Mouse (Mus musculus) forebrain, embryonic 16.5 days (tissue): ENCODE data around the gene Ndufa13. TPM values are rescaled to one million over a fixed set of nuclear protein-coding genes. Genes with fewer than 3 reads are reported as not detected.
A peak's percentile ranks its signal among the peaks of the same experiment; 100 is the strongest.

Experiments used
- ATAC-seq: fragments of 200-750 bp; cut with Nextera tagmentation; 2 replicates; pipeline ENCODE4 v1.8.0; 2017; ENCODE audit warnings: mild to moderate bottlenecking, moderate library complexity
- H3K27ac ChIP-seq: fragments of 300-500 bp; sonication (generic); 2 replicates; pipeline ENCODE4 v1.5.1; 2014; ENCODE audit warnings: low read length, control low read depth
- H3K27me3 ChIP-seq: fragments of 300-500 bp; sonication (generic); replicated peaks from 2 replicates; pipeline ENCODE4 v1.6.1; 2014; ENCODE audit warnings: low read length; ENCODE audit not compliant: control insufficient read depth, insufficient read depth
- H3K36me3 ChIP-seq: fragments of 300-500 bp; sonication (generic); 2 replicates; pipeline ENCODE4 v1.6.1; 2014; ENCODE audit not compliant: control insufficient read depth, insufficient read depth
- H3K4me1 ChIP-seq: fragments of 300-500 bp; sonication (generic); replicated peaks from 2 replicates; pipeline ENCODE4 v1.6.1; 2014; ENCODE audit warnings: low read length; ENCODE audit not compliant: control insufficient read depth, insufficient read depth
- H3K4me2 ChIP-seq: fragments of 300-500 bp; sonication (generic); 2 replicates; pipeline ENCODE4 v1.6.1; 2014; ENCODE audit warnings: mild to moderate bottlenecking, low read length, control low read depth
- H3K4me3 ChIP-seq: fragments of 300-500 bp; sonication (generic); replicated peaks from 2 replicates; pipeline ENCODE4 v1.5.1; 2014; ENCODE audit warnings: mild to moderate bottlenecking, low read length, control low read depth
- H3K9ac ChIP-seq: fragments of 300-500 bp; sonication (generic); replicated peaks from 2 replicates; pipeline ENCODE4 v1.6.1; 2014; ENCODE audit warnings: low read depth, low read length, control low read depth
- H3K9me3 ChIP-seq: fragments of 300-500 bp; sonication (generic); 2 replicates; pipeline ENCODE4 v1.6.1; 2016; ENCODE audit warnings: low read length; ENCODE audit not compliant: control insufficient read depth
- WGBS: fragments of 180-500 bp; shearing (Covaris S2); extraction: QIAGEN DNeasy Blood & Tissue Kit; methylation state at CpG from one replicate; pipeline ENCODE4 v1.1.7; 2014; 5-methylcytosine and 5-hydroxymethylcytosine counted together
- polyA plus RNA-seq: library from polyadenylated mRNA; unstranded; fragments of >200 nt; fragmentation: Nextera tagmentation; extraction: Ambion mirVana; gene quantifications from 2 replicates; pipeline ENCODE4 v1.2.1, GENCODE M21; 2015

Ndufa13 gene
- polyA plus RNA-seq, 1 experiment from 2014 or later = 144 TPM

DNA sequence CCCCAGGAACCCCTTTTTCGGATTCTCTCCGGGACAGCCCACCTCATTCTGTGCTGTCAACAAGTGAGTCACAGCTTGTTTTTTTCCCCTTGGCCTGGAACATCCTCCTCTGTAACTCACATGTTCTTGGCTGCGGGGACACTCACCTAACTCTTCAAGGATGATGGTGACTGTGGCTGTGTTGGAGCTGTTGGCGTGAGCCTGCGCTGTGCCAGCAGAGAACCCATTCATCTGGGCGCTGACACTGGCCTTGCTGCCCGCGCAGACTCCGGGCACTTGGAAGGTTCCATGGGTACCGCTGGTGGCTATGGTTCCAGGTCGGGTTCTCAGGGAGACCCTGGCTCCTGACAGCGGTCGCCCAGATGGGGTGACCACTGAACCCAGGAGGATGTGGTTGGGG, 18.2 kb downstream of the Ndufa13 start:
- peaks cover 93% of the 10 kb centered on the region for H3K27me3 ChIP-seq
- no peak overlapping the region for H3K9ac ChIP-seq
- H3K4me2 ChIP-seq = no peak overlapping the region
- no peak overlapping the region for H3K27ac ChIP-seq
- no peaks in the 10 kb centered on the region for H3K9me3 ChIP-seq
- WGBS = 55% methylated on average over 13 of the region's 13 CpGs
- H3K36me3 ChIP-seq = no peaks in the 10 kb centered on the region
- no peak overlapping the region for H3K4me3 ChIP-seq
- peaks cover 40% of the 10 kb centered on the region for H3K4me1 ChIP-seq
- no peak for ATAC-seq

DNA sequence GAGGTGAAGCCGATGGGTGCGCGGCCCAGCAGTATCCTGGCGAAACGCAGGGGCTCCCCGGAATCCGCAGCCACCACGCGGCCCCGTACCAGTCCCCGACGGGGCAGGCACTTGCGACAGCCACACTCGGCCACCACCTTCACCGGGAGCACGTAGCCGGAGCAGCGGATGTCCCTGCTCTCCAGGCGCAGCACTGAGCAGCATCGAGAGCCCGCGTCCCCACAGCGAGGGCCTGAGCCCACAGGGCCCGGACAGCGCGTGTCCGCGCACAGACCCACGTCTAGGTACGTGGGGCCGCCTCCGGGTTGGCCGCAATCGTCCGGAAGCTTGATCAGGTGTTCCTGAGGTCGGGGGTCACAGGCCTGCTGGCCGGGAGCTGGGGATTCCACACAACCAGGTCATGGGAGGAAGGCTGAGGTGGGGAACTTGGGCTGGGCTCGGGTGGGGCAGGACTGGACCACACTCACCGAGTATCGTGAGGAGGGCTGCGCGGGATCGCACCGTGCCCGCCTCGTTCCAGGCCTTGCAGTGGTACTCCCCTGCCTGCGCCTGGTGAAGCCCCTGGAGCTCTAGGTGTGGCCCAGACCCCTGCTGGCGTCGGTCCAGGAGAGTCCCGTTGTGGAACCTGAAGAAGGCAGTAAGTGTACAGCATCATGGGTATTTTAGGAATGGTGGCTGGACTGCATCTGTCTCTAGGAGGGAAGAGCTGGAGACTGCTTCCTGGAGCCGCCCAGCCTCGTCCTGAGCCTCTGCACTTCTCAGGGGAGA, 19.3 kb downstream of the Ndufa13 start:
- peak overlapping the region; percentile 57 for H3K4me2 ChIP-seq
- H3K36me3 ChIP-seq = no peaks in the 10 kb centered on the region
- peaks cover 86% of the 10 kb centered on the region for H3K27me3 ChIP-seq
- peak overlapping the region; percentile 44 for H3K4me3 ChIP-seq
- H3K9ac ChIP-seq = no peak overlapping the region
- H3K4me1 ChIP-seq = peaks cover 30% of the 10 kb centered on the region
- H3K9me3 ChIP-seq = no peaks in the 10 kb centered on the region
- WGBS = 9% methylated on average over 51 of the region's 52 CpGs
- no peak for ATAC-seq
- no peak overlapping the region for H3K27ac ChIP-seq

DNA sequence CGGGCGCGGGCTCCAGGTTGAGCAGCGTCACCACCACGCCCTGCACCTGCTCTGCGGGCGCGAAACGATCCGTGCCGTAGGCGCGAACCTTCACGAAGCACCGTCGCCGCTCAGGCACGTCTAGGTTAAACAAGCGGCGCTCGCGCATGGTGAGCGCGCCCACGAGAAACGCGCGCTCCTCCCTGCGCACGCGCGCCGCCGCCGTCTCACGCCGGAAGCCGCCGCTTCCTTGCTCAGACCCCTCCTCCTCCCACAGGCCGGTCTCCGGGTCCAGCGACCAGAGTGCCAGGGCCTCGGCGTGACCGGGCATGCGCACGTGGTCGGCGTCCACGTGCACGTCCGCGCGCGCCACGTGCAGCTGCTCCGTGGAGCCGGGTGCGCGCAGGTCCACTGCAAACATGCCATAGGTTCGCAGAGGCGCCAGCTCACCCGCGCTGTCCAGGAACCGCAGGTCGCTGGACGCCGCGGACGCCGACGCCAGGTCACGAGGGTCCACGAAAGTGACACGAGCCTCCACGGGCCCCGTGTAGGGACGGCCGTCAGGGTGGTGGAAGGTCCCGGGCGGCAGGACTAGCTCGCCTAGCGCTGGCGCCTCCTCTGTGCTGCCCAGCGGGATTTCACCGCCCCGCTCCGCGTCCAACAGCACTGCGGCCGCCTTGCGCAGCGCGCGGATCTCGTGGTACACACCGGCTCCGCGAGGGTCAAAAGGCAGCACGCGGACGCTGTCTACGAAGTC, 20.2 kb downstream of the Ndufa13 start:
- H3K9me3 ChIP-seq = no peaks in the 10 kb centered on the region

DNA sequence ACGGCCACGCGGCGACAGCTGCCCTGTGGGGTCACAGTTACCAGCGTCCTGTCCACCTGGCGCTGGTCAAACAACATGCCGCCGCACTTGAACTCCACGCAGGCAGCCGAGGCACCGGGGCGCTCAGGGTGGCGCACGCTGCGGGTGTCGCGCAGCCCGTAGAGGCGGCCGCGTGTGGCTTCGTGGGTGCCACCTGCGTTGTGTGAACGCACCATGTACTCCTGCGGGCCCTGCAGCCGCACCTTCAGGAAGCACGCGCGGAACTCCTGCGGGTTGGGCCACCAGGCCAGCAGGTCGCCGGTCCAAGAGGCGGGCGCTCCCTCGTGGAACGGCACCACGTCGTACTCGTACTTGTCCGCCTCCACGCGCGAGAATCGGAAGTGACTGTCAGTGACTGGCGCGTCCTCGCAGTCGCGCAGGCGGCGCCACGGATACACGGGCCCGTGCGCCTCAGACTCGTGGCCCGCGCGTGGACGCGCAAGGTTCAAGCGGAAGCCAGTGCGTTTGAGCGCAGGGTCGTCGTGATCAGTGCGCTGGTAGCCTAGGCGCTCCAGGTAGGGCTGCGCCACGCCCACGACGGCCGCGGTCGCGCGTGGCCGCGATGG, 21.0 kb downstream of the Ndufa13 start:
- peak overlapping the region; percentile 57 for H3K4me2 ChIP-seq
- WGBS = 18% methylated on average over 79 of the region's 79 CpGs
- H3K9me3 ChIP-seq = no peaks in the 10 kb centered on the region
- peaks cover 16% of the 10 kb centered on the region for H3K4me1 ChIP-seq
- no peaks in the 10 kb centered on the region for H3K36me3 ChIP-seq
- peaks cover 73% of the 10 kb centered on the region for H3K27me3 ChIP-seq
- no peak overlapping the region for H3K27ac ChIP-seq
- peak; percentile 9 for ATAC-seq
- H3K4me3 ChIP-seq = peak overlapping the region; percentile 44
- peak overlapping the region; percentile 55 for H3K9ac ChIP-seq

More for the DNA sequence above, 20.2 kb downstream of the Ndufa13 start:
- 4% methylated on average over 102 of the region's 103 CpGs for WGBS
- Histone ChIP-seq H3K9ac (peak overlapping the region; percentile 55), H3K27ac (no peak overlapping the region), H3K27me3 (peaks cover 80% of the 10 kb centered on the region), H3K4me3 (peak overlapping the region; percentile 44), H3K4me2 (peak overlapping the region; percentile 57), H3K4me1 (peaks cover 22% of the 10 kb centered on the region), H3K36me3 (no peaks in the 10 kb centered on the region)
- peak; percentile 66 for ATAC-seq

DNA sequence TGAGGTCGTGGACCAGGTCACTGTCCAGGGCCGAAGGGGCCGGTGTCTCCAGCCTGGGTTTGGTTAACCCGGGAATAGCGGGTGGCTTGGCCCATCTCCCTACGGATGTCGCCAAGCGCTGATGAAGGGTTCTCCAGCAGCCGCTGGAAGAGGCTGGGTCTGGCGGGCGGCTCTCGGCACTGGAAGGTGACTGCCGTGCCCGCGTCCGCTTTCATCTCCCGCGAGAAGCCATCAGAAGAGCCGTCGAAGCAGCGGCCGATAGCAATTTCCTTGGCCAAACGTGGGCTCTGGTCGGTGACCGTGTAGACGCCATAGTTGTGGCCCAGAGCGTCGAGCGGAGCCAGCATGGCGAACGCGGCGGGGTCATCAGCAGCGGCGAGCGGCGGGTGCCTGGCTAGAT, 21.5 kb downstream of the Ndufa13 start:
- Histone ChIP-seq H3K4me2 (peak overlapping the region; percentile 57), H3K27ac (no peak overlapping the region), H3K36me3 (no peaks in the 10 kb centered on the region), H3K9ac (0 out of 2 replicates have a peak overlapping the region, but pooled peaks have one; percentile 13), H3K4me1 (peaks cover 16% of the 10 kb centered on the region), H3K27me3 (peaks cover 68% of the 10 kb centered on the region), H3K9me3 (no peaks in the 10 kb centered on the region), H3K4me3 (peak overlapping the region; percentile 44)
- 9% methylated on average over 37 of the region's 37 CpGs for WGBS
- ATAC-seq = no peak

DNA sequence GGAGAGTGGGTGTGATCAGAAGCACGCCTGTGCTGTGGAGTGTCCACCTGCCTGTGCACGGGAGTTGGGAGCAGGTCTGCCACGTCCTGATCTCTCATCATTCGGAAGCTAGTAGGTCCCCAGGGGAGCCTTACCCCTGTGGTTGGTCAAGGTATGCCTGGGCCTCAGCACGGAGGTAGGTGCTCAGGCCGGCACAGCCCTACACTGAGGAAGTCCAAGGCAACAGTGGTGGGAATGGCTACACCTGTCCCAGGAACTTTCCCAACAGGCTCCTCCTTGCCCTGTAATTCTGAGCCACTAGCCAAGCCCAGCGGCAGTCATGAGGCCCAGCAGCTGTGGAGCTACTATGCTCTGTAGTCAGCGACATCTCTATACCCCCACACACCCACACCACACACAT, 22.7 kb downstream of the Ndufa13 start:
- H3K4me2 ChIP-seq = no peak overlapping the region
- H3K27me3 ChIP-seq = peaks cover 56% of the 10 kb centered on the region
- H3K27ac ChIP-seq = no peak overlapping the region
- H3K36me3 ChIP-seq = no peaks in the 10 kb centered on the region
- no peaks in the 10 kb centered on the region for H3K9me3 ChIP-seq
- ATAC-seq = no peak
- H3K4me3 ChIP-seq = no peak overlapping the region
- no peak overlapping the region for H3K9ac ChIP-seq
- whole genome bisulfite sequencing = 63% methylated on average over 8 of the region's 8 CpGs
- H3K4me1 ChIP-seq = peaks cover 13% of the 10 kb centered on the region

DNA sequence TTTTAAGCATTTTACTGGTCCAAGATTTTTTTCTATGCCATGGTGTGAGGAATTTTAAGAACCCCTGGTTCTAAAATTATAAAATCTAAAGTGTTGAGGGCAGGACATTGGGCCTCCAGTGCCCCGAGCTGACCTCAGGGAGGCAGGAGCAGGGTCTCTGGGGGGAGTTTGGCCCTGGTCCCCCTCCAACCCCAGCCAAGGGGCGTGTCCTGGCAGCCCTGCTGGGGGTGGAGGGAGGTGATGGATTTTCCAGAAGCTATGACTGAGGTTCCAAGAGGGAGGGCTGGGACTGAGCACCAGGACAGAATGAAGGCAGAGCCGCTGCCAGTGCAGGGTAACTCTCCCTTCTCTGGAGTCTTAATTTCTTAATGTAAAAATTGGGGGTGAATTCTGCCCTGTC, 24.4 kb downstream of the Ndufa13 start:
- Histone ChIP-seq H3K27ac (no peak overlapping the region), H3K4me2 (no peak overlapping the region), H3K9me3 (no peaks in the 10 kb centered on the region), H3K9ac (no peak overlapping the region), H3K36me3 (no peaks in the 10 kb centered on the region), H3K4me1 (peaks cover 13% of the 10 kb centered on the region), H3K27me3 (peaks cover 39% of the 10 kb centered on the region), H3K4me3 (no peak overlapping the region)
- ATAC-seq = no peak
- 54% methylated on average over 3 of the region's 3 CpGs for WGBS

DNA sequence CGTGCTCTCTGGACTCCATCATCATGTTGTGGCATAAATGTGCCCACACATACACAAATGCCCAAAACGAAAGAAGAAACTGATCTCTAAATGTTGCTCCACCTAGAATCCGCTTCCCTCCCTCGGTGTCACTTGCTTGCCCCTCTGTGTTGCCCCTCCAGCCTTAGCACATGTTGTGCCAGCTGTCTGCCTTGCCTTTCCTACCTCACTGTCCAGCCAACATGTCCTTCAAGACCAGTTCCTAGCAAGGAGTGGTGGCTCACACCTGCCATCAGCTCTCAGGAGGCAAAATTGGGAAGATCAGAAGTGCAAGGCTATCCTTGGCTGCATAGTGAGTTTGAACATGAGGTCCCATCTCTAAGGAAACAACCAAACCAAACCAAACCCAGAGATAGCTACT, 25.0 kb downstream of the Ndufa13 start:
- no peaks in the 10 kb centered on the region for H3K36me3 ChIP-seq
- peaks cover 12% of the 10 kb centered on the region for H3K4me1 ChIP-seq
- peaks cover 33% of the 10 kb centered on the region for H3K27me3 ChIP-seq
- no peak overlapping the region for H3K9ac ChIP-seq
- WGBS = 90% methylated on average over 4 of the region's 4 CpGs
- no peak overlapping the region for H3K4me3 ChIP-seq
- H3K27ac ChIP-seq = no peak overlapping the region
- ATAC-seq = no peak
- H3K4me2 ChIP-seq = no peak overlapping the region
- H3K9me3 ChIP-seq = no peaks in the 10 kb centered on the region

DNA sequence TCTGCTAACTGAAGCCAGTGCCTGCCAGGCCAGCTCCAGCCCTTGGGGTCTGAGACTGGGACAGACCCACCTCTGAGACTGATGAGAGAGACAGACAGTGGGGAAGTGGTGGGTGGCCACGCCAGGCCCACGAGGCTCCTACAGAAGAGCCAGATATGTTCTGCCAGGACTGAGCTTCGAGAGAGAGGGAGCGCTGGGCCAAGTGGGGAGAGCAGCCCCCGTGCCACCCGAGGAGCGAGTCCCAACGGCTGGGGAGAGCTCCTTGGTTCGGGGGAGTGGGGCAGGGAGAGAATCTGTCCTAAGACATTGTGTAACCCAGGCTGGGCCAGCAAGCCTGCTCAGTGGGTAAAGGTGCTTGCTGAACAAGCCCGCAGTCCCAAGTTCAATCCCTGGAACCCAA, 25.4 kb downstream of the Ndufa13 start:
- 80% methylated on average over 10 of the region's 10 CpGs for WGBS
- Histone ChIP-seq H3K4me3 (no peak overlapping the region), H3K4me2 (no peak overlapping the region), H3K9ac (no peak overlapping the region), H3K9me3 (no peaks in the 10 kb centered on the region), H3K4me1 (peaks cover 10% of the 10 kb centered on the region), H3K36me3 (no peaks in the 10 kb centered on the region; the same call in 1 of the 2 replicates), H3K27me3 (peaks cover 29% of the 10 kb centered on the region), H3K27ac (no peak overlapping the region)
- ATAC-seq = no peak
